8 mouse cellular contexts compared by ENCODE assay signal in genomic region chr6:42324482-42325267, GRCm38 (mm10). TPM values are rescaled to one million over a fixed set of nuclear protein-coding genes. Genes with fewer than 3 reads are reported as not detected.
DNase-seq lines count a peak whose midpoint lies in the region; ATAC-seq lines count a peak whose summit lies in the region.

Gene Fam131b (minus strand): TSS chr6:42324643.

- H3K9me3 ChIP-seq in limb, embryonic 13.5 days = no peaks in the 10 kb centered on the region

- WGBS in limb, embryonic 13.5 days = under 1% methylated on average over 60 of the region's 68 CpGs

- peak within 1 kb of the TSS; percentile 66 for H3K4me3 ChIP-seq in limb, embryonic 13.5 days

- no peak within 1 kb of the TSS for H3K27ac ChIP-seq in limb, embryonic 13.5 days

- ATAC-seq in inflammation-experienced regulatory T-cells, adult 6 months = peak; percentile 60
- ATAC-seq in limb, embryonic 13.5 days (ENCODE audit: low FRiP score, low read depth) = peak; percentile 90

- H3K27me3 ChIP-seq in limb, embryonic 13.5 days = peaks cover 41% of the 10 kb centered on the region

- DNase-seq in kidney, adult 18-20 months = peak; percentile 22
- no peak for DNase-seq in kidney, adult 9 months
- peak; percentile 91 to 95 for DNase-seq in cerebellum, postnatal 10 days
- DNase-seq in frontal cortex, postnatal 25 days (ENCODE audit: low spot score in 2 of 2) = peak; percentile 41 to 55
- DNase-seq in neural tube, embryonic 10.5 days (ENCODE audit: extremely low spot score, low spot score) = peak; percentile 74
- peak; percentile 62 to 75 for DNase-seq in thymus, postnatal 36 days

- H3K4me2 ChIP-seq in limb, embryonic 13.5 days (replicated peaks) = peak within 1 kb of the TSS; percentile 95

- H3K9ac ChIP-seq in limb, embryonic 13.5 days = peak within 1 kb of the TSS; percentile 73

- no peaks in the 10 kb centered on the region for H3K36me3 ChIP-seq in limb, embryonic 13.5 days

- H3K4me1 ChIP-seq in limb, embryonic 13.5 days = peaks cover 11% of the 10 kb centered on the region

RNA-seq across cellular contexts. Expression of gene Fam131b, which starts in this region (rescaled TPM):
- not detected for polyA plus RNA-seq in inflammation-experienced regulatory T-cells, adult 6 months (2017; shearing (Covaris generic))
- polyA plus RNA-seq in limb, embryonic 13.5 days (2015; fragmentation: Nextera tagmentation; extraction: Ambion mirVana) = 0.45 and 0.56 TPM in 2 replicates

Comparison
In these comparisons a context has a peak if more than half of its experiments do, and no peak if none do; other contexts are left out.
1. Peak in ATAC-seq in inflammation-experienced regulatory T-cells, adult 6 months; RNA of the gene not detected or under 1 TPM.
2. Peak in ATAC-seq, H3K4me3 ChIP-seq, H3K9ac ChIP-seq and H3K4me2 ChIP-seq in limb, embryonic 13.5 days; RNA of the gene not detected or under 1 TPM.